Mouse (Mus musculus): ENCODE results near the gene Ipcef1.
A peak's percentile ranks its signal among the peaks of the same experiment; 100 is the strongest.
"Not testable (repeated sequence)": the region's sequence is repeated elsewhere in the genome, so short reads cannot be mapped to it uniquely, and the experiment has no call there.

Ipcef1 gene

GRCm38 (mm10) chr10:6885460-6885859 is 166.8 kb downstream of the Ipcef1 start:
- DNase-seq (ENCODE audit: low read depth): peak; percentile 37

- not testable (repeated sequence) for DNase-seq (ENCODE audit: low read depth)
Measured at GRCm38 (mm10) chr10:6882041-6882440, 170.2 kb downstream of the Ipcef1 start.

- DNase-seq (ENCODE audit: low read depth): no peak
Measured at GRCm38 (mm10) chr10:6878276-6878881, 173.9 kb downstream of the Ipcef1 start.

GRCm38 (mm10) chr10:6873917-6874316 is 178.4 kb downstream of the Ipcef1 start:
- no peak for DNase-seq (ENCODE audit: low read depth)

GRCm38 (mm10) chr10:6871418-6872072 is 180.7 kb downstream of the Ipcef1 start:
- DNase-seq (ENCODE audit: low read depth): no peak

GRCm38 (mm10) chr10:6855812-6856211 is 196.5 kb downstream of the Ipcef1 start:
- DNase-seq (ENCODE audit: low read depth): no peak

GRCm38 (mm10) chr10:6848834-6849233 is 203.4 kb downstream of the Ipcef1 start:
- DNase-seq (ENCODE audit: low read depth): no peak

- DNase-seq (ENCODE audit: low read depth): peak; percentile 9
Measured at GRCm38 (mm10) chr10:6848162-6848754, 204.0 kb downstream of the Ipcef1 start.

GRCm38 (mm10) chr10:6846283-6846682 is 206.0 kb downstream of the Ipcef1 start:
- no peak for DNase-seq (ENCODE audit: low read depth)

- DNase-seq (ENCODE audit: low read depth): no peak
Measured at GRCm38 (mm10) chr10:6842225-6842624, 210.1 kb downstream of the Ipcef1 start.

Data from c-Kit-positive CD71-negative TER-119-negative erythroid progenitor cells, embryonic 14.5 days (primary cell).